24 mouse cellular contexts compared by ENCODE assay signal in genomic region chr5:149080466-149080865, GRCm38 (mm10).
DNase-seq lines count a peak whose midpoint lies in the region; ATAC-seq lines count a peak whose summit lies in the region.
"Had no signal": no experiment of that assay in that cellular context is flagged by ENCODE, and none has a peak within 500 bp of the region (broad histone marks: within the 10 kb centered on the region; RNA-seq: fewer than 3 reads in every experiment).

No protein-coding gene starts in this region.

- no peaks in the 10 kb centered on the region for H3K4me1 ChIP-seq in midbrain, embryonic 11.5 days (ENCODE audit: control insufficient read depth, insufficient read depth, low read length)
- no peaks in the 10 kb centered on the region for H3K4me1 ChIP-seq in midbrain, embryonic 15.5 days
- H3K4me1 ChIP-seq: forebrain, embryonic 15.5 days had no signal

- no peaks in the 10 kb centered on the region for H3K36me3 ChIP-seq in midbrain, embryonic 11.5 days (ENCODE audit: control insufficient read depth, insufficient read depth, low read length)
- no peaks in the 10 kb centered on the region for H3K36me3 ChIP-seq in midbrain, embryonic 15.5 days (replicated peaks)
- H3K36me3 ChIP-seq: embryonic facial prominence, embryonic 10.5 days; forebrain, embryonic 15.5 days; G1E; hindbrain, embryonic 12.5 days; limb, embryonic 15.5 days had no signal

- H3K27me3 ChIP-seq in midbrain, embryonic 11.5 days (ENCODE audit: control insufficient read depth, insufficient read depth, low read length) = no peaks in the 10 kb centered on the region
- H3K27me3 ChIP-seq in midbrain, embryonic 15.5 days (replicated peaks) = no peaks in the 10 kb centered on the region
- H3K27me3 ChIP-seq: CH12.LX; forebrain, embryonic 15.5 days; hindbrain, embryonic 12.5 days; limb, embryonic 15.5 days; Patski had no signal

- H3K9ac ChIP-seq in midbrain, embryonic 11.5 days (ENCODE audit: low read length) = no peak overlapping the region
- H3K9ac ChIP-seq in midbrain, embryonic 15.5 days = no peak overlapping the region
- H3K9ac ChIP-seq: forebrain, embryonic 15.5 days; hindbrain, embryonic 12.5 days; limb, embryonic 15.5 days; liver, embryonic 14.5 days; lung, embryonic 14.5 days had no signal

- no peak overlapping the region for H3K4me2 ChIP-seq in midbrain, embryonic 11.5 days
- no peak overlapping the region for H3K4me2 ChIP-seq in midbrain, embryonic 15.5 days
- H3K4me2 ChIP-seq: forebrain, embryonic 15.5 days; hindbrain, embryonic 12.5 days; limb, embryonic 15.5 days; lung, embryonic 14.5 days had no signal

- no peaks in the 10 kb centered on the region for H3K9me3 ChIP-seq in midbrain, embryonic 11.5 days (ENCODE audit: control insufficient read depth, low read length)
- no peaks in the 10 kb centered on the region for H3K9me3 ChIP-seq in midbrain, embryonic 15.5 days
- H3K9me3 ChIP-seq: embryonic facial prominence, embryonic 10.5 days; forebrain, embryonic 15.5 days; hindbrain, embryonic 12.5 days; limb, embryonic 15.5 days had no signal

- H3K27ac ChIP-seq in midbrain, embryonic 11.5 days (ENCODE audit: low read depth, low read length) = no peak overlapping the region
- no peak overlapping the region for H3K27ac ChIP-seq in midbrain, embryonic 15.5 days
- H3K27ac ChIP-seq: embryonic facial prominence, embryonic 10.5 days; forebrain, embryonic 15.5 days; hindbrain, embryonic 12.5 days; kidney, postnatal 0 days; left cerebral cortex, adult 2 months; limb, embryonic 15.5 days; liver, embryonic 14.5 days; stomach, postnatal 0 days had no signal

- H3K4me3 ChIP-seq in midbrain, embryonic 11.5 days (ENCODE audit: low read depth, low read length) = no peak overlapping the region
- no peak overlapping the region for H3K4me3 ChIP-seq in midbrain, embryonic 15.5 days
- H3K4me3 ChIP-seq: embryonic facial prominence, embryonic 10.5 days; forebrain, embryonic 15.5 days; hindbrain, embryonic 12.5 days; left cerebral cortex, adult 2 months; limb, embryonic 15.5 days had no signal

- DNase-seq in midbrain, embryonic 11.5 days (ENCODE audit: low spot score, missing footprints) = peak; percentile 26
- DNase-seq in thymus, postnatal 10 days (ENCODE audit: low spot score in 2 of 2) = peak; percentile 63 to 65
- no peak for DNase-seq in cerebellum, adult 8-10 months
- no peak for DNase-seq in gastrocnemius, adult 18-20 months (ENCODE audit: low spot score)
- no peak for DNase-seq in lung, postnatal 25 days (ENCODE audit: low spot score)
- DNase-seq: adrenal gland, adult 8-10 months; cerebellum, adult 9-10 months; kidney, adult 18-20 months; left cerebral cortex, postnatal 4 days; lung, embryonic 14.5 days; lung, postnatal 4 days had no signal

- 91% methylated on average over 8 of the region's 8 CpGs for WGBS in midbrain, embryonic 11.5 days
- WGBS in midbrain, embryonic 15.5 days = 94% methylated on average over 8 of the region's 8 CpGs

- ATAC-seq in midbrain, embryonic 11.5 days (ENCODE audit: low FRiP score) = no peak
- ATAC-seq in midbrain, embryonic 15.5 days (replicated peaks) = no peak
- 0 out of 2 replicates have a peak, but pooled peaks have one; percentile 42 for ATAC-seq in megakaryocyte progenitor cell, adult 5-6 weeks (replicated peaks; ENCODE audit: poor library complexity)
- ATAC-seq: forebrain, embryonic 15.5 days; Patski had no signal

Comparison
In these comparisons a context has a peak if more than half of its experiments do, and no peak if none do; other contexts are left out.
1. DNase-seq: peak in midbrain, embryonic 11.5 days (single experiment) and thymus, postnatal 10 days (2 of 2); none in cerebellum, adult 8-10 months (single experiment), gastrocnemius, adult 18-20 months (single experiment) and lung, postnatal 25 days (single experiment).